Mouse (Mus musculus) cortical plate, adult 2 months (tissue): Measurements from ENCODE around the gene Samd4.

ENCODE experiments used
- CTCF ChIP-seq: fragments of 200-500 bp; IDR thresholded peaks from 2 replicates; pipeline ENCODE4 v1.5.1; 2011; ENCODE audit warnings: mild to moderate bottlenecking, control low read depth, low read length; ENCODE audit not compliant: insufficient read depth; ENCODE audit errors: extremely low read depth
- POLR2A ChIP-seq: fragments of 200-500 bp; IDR thresholded peaks from 2 replicates; pipeline ENCODE4 v1.6.1; 2011; ENCODE audit warnings: mild to moderate bottlenecking, low read length, control low read depth; ENCODE audit not compliant: insufficient read depth; ENCODE audit errors: extremely low read depth

DNA sequence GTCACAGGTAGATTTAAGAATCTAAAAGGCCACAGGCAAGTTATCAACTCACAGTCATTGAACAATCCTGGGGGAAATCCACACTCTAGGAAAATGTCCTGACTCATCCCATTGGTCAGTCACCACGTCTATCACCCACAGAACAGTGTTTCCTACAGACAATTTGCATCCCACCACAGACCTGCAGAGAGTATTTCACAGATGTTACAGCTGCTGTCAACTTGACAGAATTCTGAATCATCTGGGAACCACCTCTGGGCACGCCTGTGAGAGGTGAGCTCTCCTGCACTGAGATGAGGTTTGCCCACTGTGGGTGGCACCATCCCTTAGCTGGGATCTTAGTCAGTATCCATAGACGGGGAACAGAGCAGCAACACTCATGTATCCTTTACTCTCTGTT lies 224.8 kb downstream of the Samd4 start:
- no peak for TF ChIP-seq POLR2A
- no peak for TF ChIP-seq CTCF
